Mouse (Mus musculus): ENCODE measurements around the gene Mrps17.

DNA sequence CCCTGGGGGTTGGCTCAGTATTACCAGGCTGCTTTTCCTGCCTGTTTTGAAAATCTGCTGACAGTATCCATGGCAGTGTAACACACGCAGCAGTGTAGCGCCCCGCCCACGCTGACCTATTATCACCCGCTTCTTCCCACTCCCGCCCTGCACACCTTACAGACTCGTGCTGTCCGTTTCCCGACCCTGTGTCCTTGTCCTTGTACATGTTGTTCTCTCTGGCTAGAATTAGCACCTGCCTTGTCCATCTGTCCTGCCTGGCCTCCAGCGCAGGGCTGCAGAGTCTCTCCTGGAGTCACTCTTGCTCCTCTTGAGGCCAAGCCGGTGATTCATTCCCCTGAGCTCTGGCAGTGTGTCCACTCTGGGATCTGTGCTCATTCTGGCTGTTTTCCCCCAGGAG, 15.0 kb downstream of the Mrps17 start:
- no peak for TF ChIP-seq EP300 (IDR thresholded peaks at IDR 0.05)
- TF ChIP-seq CTCF (IDR thresholded peaks at IDR 0.05), result no peak

All from lung, postnatal 0 days (tissue).